Mouse (Mus musculus) right cerebral cortex, postnatal 14 days (tissue): ENCODE measurements around the gene Rap1a.
"Not testable (repeated sequence)": the region's sequence is repeated elsewhere in the genome, so short reads cannot be mapped to it uniquely, and the experiment has no call there.

ENCODE experiments used
- DNase-seq: peaks from one replicate; pipeline ENCODE4 v3.0.0; 2022

Gene Rap1a

GRCm38 (mm10) chr3:105712827-105713226 is 88.3 kb downstream of the Rap1a start:
- no peak for DNase-seq

- DNase-seq: no peak
Measured at GRCm38 (mm10) chr3:105711741-105712140, 89.4 kb downstream of the Rap1a start.

GRCm38 (mm10) chr3:105710246-105710645 is 90.9 kb downstream of the Rap1a start:
- peak; percentile 58 for DNase-seq

GRCm38 (mm10) chr3:105707590-105707989 is 93.5 kb downstream of the Rap1a start:
- DNase-seq: no peak

- DNase-seq: peak; percentile 37
Measured at GRCm38 (mm10) chr3:105706366-105707020, 94.6 kb downstream of the Rap1a start.

GRCm38 (mm10) chr3:105705561-105705960 is 95.6 kb downstream of the Rap1a start:
- DNase-seq: no peak

GRCm38 (mm10) chr3:105705061-105705549 is 96.0 kb downstream of the Rap1a start:
- peak; percentile 86 for DNase-seq

- peak; percentile 77 for DNase-seq
Measured at GRCm38 (mm10) chr3:105704031-105705008, 96.8 kb downstream of the Rap1a start, which contains the start of gene Inka2. Gene Inka2, plus strand, starts transcription at chr3:105704599.

- DNase-seq: no peak
Measured at GRCm38 (mm10) chr3:105703571-105703970, 97.6 kb downstream of the Rap1a start.

- no peak for DNase-seq
Measured at GRCm38 (mm10) chr3:105701399-105701798, 99.7 kb downstream of the Rap1a start.

- DNase-seq: not testable (repeated sequence)
Measured at GRCm38 (mm10) chr3:105700786-105701185, 100.3 kb downstream of the Rap1a start.

GRCm38 (mm10) chr3:105699241-105699933 is 101.7 kb downstream of the Rap1a start:
- no peak for DNase-seq

GRCm38 (mm10) chr3:105698311-105698710 is 102.8 kb downstream of the Rap1a start:
- DNase-seq: no peak

- DNase-seq: no peak
Measured at GRCm38 (mm10) chr3:105697148-105697441, 104.0 kb downstream of the Rap1a start.

GRCm38 (mm10) chr3:105696387-105697147 is 104.6 kb downstream of the Rap1a start:
- no peak for DNase-seq

- peak; percentile 25 for DNase-seq
Measured at GRCm38 (mm10) chr3:105695476-105696386, 105.4 kb downstream of the Rap1a start.

- peak; percentile 53 for DNase-seq
Measured at GRCm38 (mm10) chr3:105693327-105694080, 107.6 kb downstream of the Rap1a start.

GRCm38 (mm10) chr3:105688536-105688935 is 112.6 kb downstream of the Rap1a start:
- no peak for DNase-seq

GRCm38 (mm10) chr3:105687324-105688060 is 113.6 kb downstream of the Rap1a start, which contains the start of gene Ddx20:
Gene Ddx20, minus strand, starts transcription at chr3:105687574.
- DNase-seq: peak; percentile 93
